23 mouse cellular contexts compared by ENCODE assay signal in genomic region chr15:28595725-28596124, GRCm38 (mm10).
DNase-seq lines count a peak whose midpoint lies in the region; ATAC-seq lines count a peak whose summit lies in the region.
"Had no signal": no experiment of that assay in that cellular context is flagged by ENCODE, and none has a peak within 500 bp of the region (broad histone marks: within the 10 kb centered on the region; RNA-seq: fewer than 3 reads in every experiment).

No protein-coding gene starts in this region.

- no peaks in the 10 kb centered on the region for H3K27me3 ChIP-seq in forebrain, embryonic 16.5 days (replicated peaks; ENCODE audit: control insufficient read depth, insufficient read depth, low read length)
- H3K27me3 ChIP-seq in forebrain, embryonic 13.5 days, result no peaks in the 10 kb centered on the region
- H3K27me3 ChIP-seq: embryonic facial prominence, embryonic 13.5 days; heart, embryonic 15.5 days had no signal

- no peak overlapping the region for H3K4me2 ChIP-seq in forebrain, embryonic 16.5 days (ENCODE audit: low read length)
- H3K4me2 ChIP-seq in forebrain, embryonic 13.5 days, result no peak overlapping the region
- H3K4me2 ChIP-seq: embryonic facial prominence, embryonic 13.5 days; heart, embryonic 11.5 days; heart, embryonic 15.5 days; hindbrain, embryonic 14.5 days had no signal

- H3K9ac ChIP-seq in forebrain, embryonic 16.5 days (replicated peaks; ENCODE audit: low read depth, low read length), result no peak overlapping the region
- H3K9ac ChIP-seq in forebrain, embryonic 13.5 days, result no peak overlapping the region
- H3K9ac ChIP-seq: embryonic facial prominence, embryonic 13.5 days; heart, embryonic 15.5 days; hindbrain, embryonic 14.5 days had no signal

- no peaks in the 10 kb centered on the region for H3K9me3 ChIP-seq in forebrain, embryonic 16.5 days (ENCODE audit: control insufficient read depth, low read length)
- no peaks in the 10 kb centered on the region for H3K9me3 ChIP-seq in forebrain, embryonic 13.5 days (replicated peaks)
- H3K9me3 ChIP-seq: embryonic facial prominence, embryonic 13.5 days; G1E; heart, embryonic 15.5 days had no signal

- H3K4me3 ChIP-seq in forebrain, embryonic 16.5 days (replicated peaks; ENCODE audit: low read length), result no peak overlapping the region
- H3K4me3 ChIP-seq in forebrain, embryonic 13.5 days, result no peak overlapping the region
- H3K4me3 ChIP-seq: embryonic facial prominence, embryonic 13.5 days; heart, adult 2 months; heart, embryonic 15.5 days had no signal

- DNase-seq in cerebellum, postnatal 10 days, result peak; percentile 60 to 67
- no peak for DNase-seq in cerebellum, adult 9-11 months
- DNase-seq in right cerebral cortex, postnatal 10 days (ENCODE audit: low spot score in 2 of 2), result peak; percentile 24 to 31
- no peak for DNase-seq in right cerebral cortex, adult 18-20 months
- no peak for DNase-seq in liver
- DNase-seq: adrenal gland, adult 8-10 months; adrenal gland, postnatal 36 days; B cell, adult 2 months; cerebellum, adult 2 months; cerebellum, postnatal 36 days; gastrocnemius, postnatal 14 days; heart, adult 2 months; heart, postnatal 14 days; kidney, adult 2 months had no signal

- ATAC-seq in forebrain, embryonic 16.5 days, result peak; percentile 57; the same call in 1 of the 2 replicates
- no peak for ATAC-seq in forebrain, embryonic 13.5 days
- ATAC-seq: CD4-positive, CD25-positive, alpha-beta regulatory T cell, adult 4 months; intestine, embryonic 16.5 days had no signal

- H3K36me3 ChIP-seq in forebrain, embryonic 16.5 days (ENCODE audit: control insufficient read depth, insufficient read depth), result no peaks in the 10 kb centered on the region
- no peaks in the 10 kb centered on the region for H3K36me3 ChIP-seq in forebrain, embryonic 13.5 days (ENCODE audit: poor library complexity, severe bottlenecking)
- H3K36me3 ChIP-seq: embryonic facial prominence, embryonic 13.5 days; G1E; heart, embryonic 15.5 days had no signal

- H3K4me1 ChIP-seq in forebrain, embryonic 16.5 days (replicated peaks; ENCODE audit: control insufficient read depth, insufficient read depth, low read length), result no peaks in the 10 kb centered on the region
- H3K4me1 ChIP-seq in forebrain, embryonic 13.5 days, result no peaks in the 10 kb centered on the region
- H3K4me1 ChIP-seq: embryonic facial prominence, embryonic 13.5 days; heart, embryonic 15.5 days had no signal

- 73% methylated on average over 4 of the region's 4 CpGs for WGBS in forebrain, embryonic 16.5 days
- WGBS in forebrain, embryonic 13.5 days, result 65% methylated on average over 4 of the region's 4 CpGs

- H3K27ac ChIP-seq in forebrain, embryonic 16.5 days (ENCODE audit: low read length), result peak overlapping the region; percentile 38
- no peak overlapping the region for H3K27ac ChIP-seq in forebrain, embryonic 13.5 days
- H3K27ac ChIP-seq: embryonic facial prominence, embryonic 13.5 days; heart, adult 2 months; heart, embryonic 15.5 days; hindbrain, embryonic 14.5 days had no signal

Comparison
In these comparisons a context has a peak if more than half of its experiments do, and no peak if none do; other contexts are left out.
1. DNase-seq: peak in cerebellum, postnatal 10 days (2 of 2) and right cerebral cortex, postnatal 10 days (2 of 2); none in cerebellum, adult 9-11 months (single experiment), right cerebral cortex, adult 18-20 months (single experiment) and liver (single experiment).